Mouse (Mus musculus) NIH3T3 (cell line): ENCODE measurements around the gene Baz1b.

ENCODE experiments used
- DNase-seq: peaks from one replicate; pipeline ENCODE4 v3.0.0-alpha.2; 2012; ENCODE audit warnings: low read depth

Gene Baz1b

GRCm38 (mm10) chr5:135274663-135275396 is 87.8 kb downstream of the Baz1b start:
- DNase-seq, result peak; percentile 37

GRCm38 (mm10) chr5:135276597-135276996 is 89.5 kb downstream of the Baz1b start:
- DNase-seq, result no peak

DNA sequence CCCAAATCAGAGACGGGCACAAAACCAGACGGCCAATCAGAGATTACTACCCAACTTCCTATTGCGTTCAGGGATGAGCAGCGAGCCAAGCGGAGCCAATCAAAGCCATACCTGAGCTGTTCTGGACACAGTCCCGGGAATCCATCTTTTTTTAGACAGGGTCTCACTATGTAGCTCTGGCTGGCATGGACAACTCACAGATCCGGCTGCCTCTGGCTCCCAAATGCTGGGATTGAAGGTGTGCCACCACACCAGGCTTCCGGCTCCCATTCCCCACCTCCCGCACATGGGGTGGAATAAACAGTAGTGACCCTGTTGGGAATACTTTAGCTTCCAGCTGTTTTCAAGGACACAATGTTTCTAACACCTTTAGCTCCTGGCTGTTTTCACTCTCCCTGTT is 93.2 kb downstream of the Baz1b start:
- no peak for DNase-seq

- no peak for DNase-seq
Measured at GRCm38 (mm10) chr5:135285211-135285610, 98.1 kb downstream of the Baz1b start.

DNA sequence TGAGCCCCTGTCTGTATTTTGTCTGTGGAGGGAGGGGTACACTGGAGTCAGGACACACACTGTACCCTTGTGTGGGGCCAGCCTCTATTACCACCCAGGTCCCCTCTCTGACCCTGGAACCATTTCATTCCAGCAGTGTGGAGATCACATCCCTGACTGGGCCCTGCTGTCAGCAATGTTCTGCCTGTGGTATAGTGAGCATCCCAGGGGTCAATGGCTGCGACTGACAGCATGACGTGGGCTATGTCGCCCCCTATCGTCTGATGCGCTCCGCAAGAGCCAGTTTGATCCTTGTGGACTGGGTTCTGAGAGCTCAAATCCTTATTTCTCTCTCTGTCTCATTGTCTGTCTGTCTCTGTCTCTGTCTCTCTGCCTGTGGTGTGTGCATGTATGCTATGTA is 99.1 kb downstream of the Baz1b start:
- DNase-seq, result peak; percentile 89

- DNase-seq, result no peak
Measured at GRCm38 (mm10) chr5:135286926-135287325, 99.9 kb downstream of the Baz1b start.

- no peak for DNase-seq
Measured at GRCm38 (mm10) chr5:135290703-135291102, 103.6 kb downstream of the Baz1b start.

- DNase-seq, result no peak
Measured at GRCm38 (mm10) chr5:135291193-135291592, 104.1 kb downstream of the Baz1b start.

GRCm38 (mm10) chr5:135292001-135292400 is 104.9 kb downstream of the Baz1b start:
- no peak for DNase-seq
